Mouse (Mus musculus): ENCODE measurements at regions not wholly inside any gene's neighbourhood (a gene's known extent, or its start where the extent isn't known, plus 50 kb on each side); places are given as distances from the start of the nearest gene placed in this dataset.

DNA sequence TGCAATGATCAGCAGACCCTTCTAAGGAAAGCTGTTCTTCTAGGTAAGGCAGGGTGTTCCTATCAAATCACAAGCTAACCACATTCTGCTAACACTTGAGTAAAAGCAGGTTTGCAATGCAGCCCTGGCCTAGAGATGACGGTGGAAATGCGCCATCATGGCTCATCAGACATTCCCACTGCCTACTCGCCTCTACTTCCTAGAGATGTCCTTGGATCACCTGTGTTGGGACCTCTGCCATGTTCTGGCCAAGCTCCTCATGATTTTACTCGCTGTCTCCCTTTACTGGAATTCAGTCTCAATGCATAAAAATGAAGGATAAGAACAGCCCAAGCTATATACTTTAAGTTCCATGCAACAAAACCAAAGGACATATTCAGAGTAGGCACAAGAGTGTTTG lies 1461.3 kb upstream of the Gm6569 start:
- no peak for TF ChIP-seq EP300 (IDR thresholded peaks at IDR 0.05; ENCODE audit: insufficient read depth, low read depth, low read length)
- no peak for TF ChIP-seq CTCF (IDR thresholded peaks at IDR 0.05)
- TF ChIP-seq POLR2A (IDR thresholded peaks at IDR 0.05; ENCODE audit: insufficient read depth, low read depth, low read length): no peak

Measured in heart, adult 2 months (tissue).